Mouse (Mus musculus) retina, postnatal 1 day (tissue): ENCODE measurements around the gene Tagln.
A peak's percentile ranks its signal among the peaks of the same experiment; 100 is the strongest.

Experiments used
- DNase-seq: peaks from one replicate; pipeline ENCODE4 v3.0.0-alpha.2; 2012

The Tagln gene

DNA sequence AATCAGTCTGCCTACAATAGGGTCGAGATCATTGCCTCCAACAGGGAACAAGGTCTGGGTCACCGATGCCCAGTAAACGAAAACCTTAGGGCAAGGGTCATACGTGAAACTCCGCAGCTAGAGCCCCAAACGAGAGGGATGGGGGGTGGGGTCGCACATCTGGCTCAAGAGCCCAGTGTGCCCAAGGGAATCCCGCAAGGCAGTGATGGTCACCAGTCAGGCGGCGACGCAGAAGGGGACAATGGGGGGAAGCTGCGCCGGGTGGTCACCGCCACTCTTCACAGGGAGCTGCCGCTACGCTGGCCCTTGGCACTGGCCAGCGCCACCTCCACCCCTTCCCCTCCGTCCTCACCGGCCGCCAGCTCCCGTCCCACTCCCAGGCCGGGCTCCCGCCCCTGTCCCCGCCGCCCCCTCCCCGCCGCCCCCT is 30.0 kb downstream of the Tagln start:
- peak; percentile 62 for DNase-seq

DNA sequence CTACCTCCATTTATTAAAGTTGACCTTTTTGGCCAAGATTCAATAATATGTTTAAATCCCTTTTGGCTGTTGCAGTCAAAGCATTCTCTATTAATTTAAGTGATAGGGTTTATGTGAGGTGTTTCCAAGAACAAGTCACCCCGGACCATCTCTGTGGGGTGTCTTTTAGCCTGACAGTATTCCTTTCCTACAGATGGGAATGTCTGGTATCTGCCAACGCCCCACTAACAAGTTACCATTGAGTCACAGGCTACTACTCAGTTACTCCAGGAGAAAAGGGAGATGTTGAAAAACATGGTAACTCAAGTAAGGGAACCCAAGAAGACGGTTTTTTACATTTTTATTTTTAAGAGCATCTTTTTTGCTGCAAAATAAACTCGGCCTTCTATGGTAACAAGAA is 30.7 kb downstream of the Tagln start:
- DNase-seq = no peak

DNA sequence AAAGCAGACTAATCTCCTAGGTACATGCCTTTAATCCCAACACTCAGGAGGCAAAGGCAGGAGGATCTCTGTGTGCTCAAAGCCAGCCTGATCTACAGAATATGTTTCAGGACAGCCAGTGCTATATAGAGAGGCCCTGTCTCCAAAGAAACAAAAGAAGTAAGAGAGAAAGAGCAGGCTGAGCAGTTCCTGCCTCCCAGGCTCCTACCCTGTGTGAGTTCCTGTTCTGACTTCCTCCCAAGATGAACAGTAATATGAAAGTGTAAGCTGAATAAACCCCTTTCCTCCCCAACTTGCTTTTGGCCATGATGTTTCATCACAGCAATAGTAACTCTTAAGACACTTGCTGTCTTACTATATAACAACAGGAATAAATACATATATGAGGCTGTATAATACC is 42.2 kb downstream of the Tagln start:
- DNase-seq = no peak
